Mouse (Mus musculus) gastrocnemius, postnatal 25 days (tissue): ENCODE data around the gene Fsd1. TPM values are rescaled to one million over a fixed set of nuclear protein-coding genes. Genes with fewer than 3 reads are reported as not detected.
"Not testable (repeated sequence)": the region's sequence is repeated elsewhere in the genome, so short reads cannot be mapped to it uniquely, and the experiment has no call there.

Source experiments
- DNase-seq: peaks from one replicate; pipeline ENCODE4 v3.0.0; 2022
- long read RNA-seq, 2 experiments: library from polyadenylated mRNA; stranded (forward); transcript quantifications; one replicate each; pipeline ENCODE4 v2.0.0; 2021
- total RNA-seq, 2 experiments: library from RNA; stranded (reverse); gene quantifications; 1 replicate in 1 of 2; 2 replicates in 1 of 2; pipeline ENCODE4 v1.2.3; 2021

The Fsd1 gene
- total RNA-seq: not detected
- long read RNA-seq, experiment 1: 0 reads
- long read RNA-seq, experiment 2: 0 reads

DNA sequence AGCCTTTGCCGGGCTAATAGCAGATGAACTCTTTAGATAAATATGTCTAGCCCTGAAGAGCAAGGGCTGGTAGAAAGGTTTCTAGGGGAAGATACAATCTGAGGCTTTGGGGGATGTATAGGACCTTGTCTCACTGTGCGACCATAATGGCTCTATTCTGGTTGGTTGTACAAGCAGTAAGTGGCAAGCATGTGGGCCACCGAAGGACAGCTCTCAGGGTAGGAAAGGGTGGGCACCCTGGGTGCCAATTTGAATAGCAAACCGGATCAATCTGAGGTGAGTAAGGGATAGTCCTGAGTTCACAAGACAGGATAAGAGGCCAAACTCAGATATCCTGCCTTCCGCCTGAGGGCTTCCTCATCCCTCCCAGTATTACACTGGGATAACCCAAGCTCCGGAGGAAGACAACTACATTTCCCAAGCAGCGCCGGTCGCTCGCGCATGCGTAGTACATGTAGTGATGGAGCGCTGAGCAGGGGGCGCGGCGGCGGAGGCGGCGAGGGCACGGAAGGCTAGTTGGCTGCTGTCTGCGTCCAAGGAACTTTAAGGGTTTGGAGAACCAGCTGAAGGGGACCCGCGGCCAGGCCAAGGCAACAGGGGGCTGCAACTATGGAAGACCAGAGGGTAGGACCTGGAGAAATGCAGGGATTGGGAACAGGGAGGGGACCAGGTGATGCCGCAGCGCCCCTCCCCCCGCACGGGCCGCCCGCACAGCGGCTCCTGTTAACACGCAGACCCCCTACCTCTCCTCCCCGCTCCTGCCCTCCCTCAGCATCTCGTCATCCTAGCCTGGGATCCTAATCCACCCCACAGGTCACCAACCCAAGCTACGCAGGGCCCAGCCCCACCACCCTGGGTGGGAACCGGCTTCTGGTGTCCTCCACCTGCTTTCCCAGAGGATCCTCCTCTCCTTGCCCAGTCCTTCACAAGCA lies at the start of gene Fsd1:
TSS of gene Fsd1 (plus strand) at position 480 of the 932 bp plus-strand sequence.
- no peak for DNase-seq

GRCm38 (mm10) chr17:55944387-55944865 lies 41.9 kb upstream of the Fsd1 start:
- DNase-seq: not testable (repeated sequence)

DNA sequence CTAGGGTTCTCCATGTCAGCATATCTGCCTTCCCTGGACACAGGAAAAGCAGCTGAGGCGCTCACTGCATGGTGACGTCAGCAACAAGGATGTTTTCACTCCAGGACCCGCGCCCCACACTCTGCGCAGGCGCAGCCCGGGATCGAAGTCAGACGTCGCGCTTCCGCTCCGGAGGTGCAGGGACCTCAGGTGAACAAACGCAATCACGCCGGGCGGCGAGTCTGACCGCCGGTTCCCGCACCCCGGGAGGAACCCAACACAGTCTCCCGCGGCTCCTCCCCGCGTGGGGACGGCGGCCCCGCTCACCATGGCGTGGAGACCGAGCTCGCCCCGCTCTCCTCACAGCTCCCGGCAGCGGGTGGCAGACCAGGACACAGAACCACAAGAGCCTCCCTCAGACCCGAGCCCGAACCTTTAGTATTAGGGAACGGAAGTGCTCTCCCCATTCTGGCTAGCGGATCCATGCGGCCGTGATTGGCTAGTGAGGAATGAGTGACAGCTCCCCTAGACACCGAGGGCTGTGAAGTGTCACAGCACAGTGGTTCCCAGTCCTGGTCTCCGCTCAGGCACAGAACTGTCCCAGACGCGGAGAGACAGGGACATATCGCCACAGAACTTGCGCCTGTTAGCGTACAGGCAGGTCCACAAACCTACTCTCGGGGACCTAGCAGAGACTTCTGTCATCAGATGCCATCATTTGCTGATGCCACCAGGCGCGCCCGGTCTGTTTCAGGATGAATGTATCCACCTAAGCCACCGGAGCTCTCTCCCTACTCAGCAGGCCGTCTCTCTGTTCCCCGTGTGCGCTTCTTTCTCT lies 41.2 kb upstream of the Fsd1 start:
- DNase-seq: peak; percentile 92

GRCm38 (mm10) chr17:55945696-55946095 lies 40.6 kb upstream of the Fsd1 start:
- no peak for DNase-seq

DNA sequence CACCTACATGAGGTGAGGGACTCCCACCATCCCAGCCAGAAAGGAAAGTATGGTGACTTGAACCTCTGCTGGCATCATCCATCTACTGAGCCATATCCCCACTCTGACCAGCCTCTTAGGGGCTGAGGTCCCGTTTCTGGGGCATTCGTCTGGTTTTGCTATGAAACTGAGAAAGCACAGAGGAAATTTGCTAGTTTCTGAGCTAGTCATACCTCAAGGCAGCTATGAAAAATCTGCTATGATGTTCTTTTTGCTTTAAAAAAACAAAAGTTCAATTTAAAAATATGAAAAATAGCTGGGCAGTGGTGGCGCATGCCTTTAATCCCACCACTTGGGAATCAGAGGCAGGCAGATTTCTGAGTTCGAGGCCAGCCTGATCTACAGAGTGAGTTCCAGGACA lies 37.7 kb upstream of the Fsd1 start:
- no peak for DNase-seq

GRCm38 (mm10) chr17:55949400-55949799 lies 36.9 kb upstream of the Fsd1 start, which contains the start of gene Zfp119b:
TSS of gene Zfp119b (minus strand) at chr17:55949500.
- no peak for DNase-seq

GRCm38 (mm10) chr17:55950601-55951000 lies 35.7 kb upstream of the Fsd1 start:
- DNase-seq: no peak

DNA sequence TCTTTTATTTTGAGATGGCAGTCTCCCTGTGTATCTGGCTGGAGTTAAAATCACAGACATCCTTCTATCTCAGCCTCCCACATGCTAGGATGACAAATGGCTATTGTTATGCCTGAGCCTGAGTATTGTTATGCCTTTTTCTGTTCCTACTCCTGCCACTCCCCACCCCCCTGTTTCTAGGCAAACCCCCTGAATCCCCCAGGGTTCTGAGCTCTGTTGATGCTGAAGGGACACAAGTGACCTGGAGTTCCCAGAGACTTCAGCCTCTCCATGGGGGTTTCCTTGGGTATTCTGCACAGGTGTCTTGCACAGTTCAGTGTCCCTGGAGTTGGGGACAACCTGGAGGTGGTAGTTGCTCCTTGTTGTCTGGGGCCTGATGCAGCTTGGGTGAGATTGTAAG lies 34.3 kb upstream of the Fsd1 start:
- DNase-seq: no peak

- no peak for DNase-seq
Observed at GRCm38 (mm10) chr17:55952447-55953027, 33.8 kb upstream of the Fsd1 start, which contains the start of gene Ebi3. TSS of gene Ebi3 (plus strand) at chr17:55952640.

- no peak for DNase-seq
Observed at GRCm38 (mm10) chr17:55953751-55954150, 32.6 kb upstream of the Fsd1 start.

DNA sequence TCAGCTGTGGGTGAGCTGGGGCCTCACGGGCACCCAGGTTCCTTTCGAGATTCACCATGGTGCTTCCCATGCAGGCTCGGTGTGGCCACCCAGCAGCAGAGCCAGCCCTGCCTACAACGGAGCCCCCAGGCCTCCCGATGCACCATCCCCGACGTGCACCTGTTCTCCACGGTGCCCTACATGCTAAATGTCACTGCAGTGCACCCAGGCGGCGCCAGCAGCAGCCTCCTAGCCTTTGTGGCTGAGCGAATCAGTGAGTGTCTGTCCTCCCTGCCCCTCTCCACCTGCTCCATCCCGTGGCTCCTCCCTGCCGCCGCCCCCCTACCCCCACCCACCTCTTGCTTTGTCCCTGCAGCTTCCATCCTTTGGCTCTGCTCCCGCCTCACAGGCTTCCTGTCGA lies 32.1 kb upstream of the Fsd1 start:
- no peak for DNase-seq

GRCm38 (mm10) chr17:55956129-55956528 lies 30.2 kb upstream of the Fsd1 start:
- DNase-seq: no peak

GRCm38 (mm10) chr17:55956591-55956990 lies 29.7 kb upstream of the Fsd1 start:
- no peak for DNase-seq

DNA sequence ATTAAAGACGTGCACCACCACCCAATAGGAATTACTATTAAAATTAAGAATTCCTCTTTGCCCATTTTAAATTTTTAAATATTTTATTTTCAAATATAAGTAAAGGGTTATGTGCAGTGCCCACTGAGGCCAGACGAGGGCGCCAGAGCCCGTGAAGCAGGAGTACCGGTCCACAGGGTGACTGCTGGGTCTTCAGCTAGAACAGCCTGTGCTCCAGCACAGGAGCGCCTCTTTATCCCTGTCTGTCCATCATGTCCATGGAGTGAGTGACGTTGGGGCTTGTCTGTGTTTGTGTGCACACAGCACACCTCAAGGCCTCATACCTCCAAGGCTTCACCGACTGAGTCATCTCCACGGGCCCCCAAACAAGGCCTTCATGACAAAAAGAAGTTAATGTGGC lies 29.1 kb upstream of the Fsd1 start:
- DNase-seq: no peak

DNA sequence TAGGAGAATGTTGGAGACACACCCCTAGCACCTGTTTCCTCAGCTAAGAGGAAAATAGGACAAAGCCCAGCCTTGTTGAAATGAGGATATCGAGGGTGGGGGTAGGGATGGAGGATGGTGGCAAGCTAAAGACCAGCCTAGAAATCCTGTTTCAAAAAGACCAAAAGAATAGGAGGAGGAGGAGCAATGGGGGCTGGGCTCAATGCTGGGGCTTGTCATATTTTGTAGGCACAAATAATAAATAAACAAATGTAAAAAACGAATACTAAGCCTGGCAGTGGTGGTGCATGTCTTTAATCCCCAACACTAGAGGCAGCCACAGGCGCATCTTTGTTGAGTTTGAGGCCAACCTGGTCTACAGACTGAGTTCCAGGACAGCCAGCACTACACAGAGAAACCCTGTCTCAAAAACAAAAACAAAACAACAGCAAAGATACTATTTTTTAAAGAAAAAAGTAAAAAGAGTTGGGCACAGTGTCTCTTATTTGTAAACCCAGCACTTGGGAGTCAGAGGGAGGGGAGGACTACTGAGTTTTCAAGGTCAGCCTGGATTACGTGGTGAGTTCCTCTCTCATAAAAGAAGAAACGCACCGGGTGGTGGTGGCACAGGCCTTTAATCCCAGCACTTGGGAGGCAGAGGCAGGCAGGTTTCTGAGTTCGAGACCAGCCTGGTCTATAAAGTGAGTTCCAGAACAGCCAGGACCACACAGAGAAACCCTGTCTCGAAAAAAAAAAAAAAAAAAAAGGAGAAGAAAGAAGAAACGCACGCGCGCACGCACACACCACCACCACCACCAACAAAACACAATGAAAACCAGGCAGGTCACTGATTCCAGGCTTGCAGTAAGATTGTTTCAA lies 28.4 kb upstream of the Fsd1 start:
- DNase-seq: no peak

GRCm38 (mm10) chr17:55958584-55958886 lies 27.8 kb upstream of the Fsd1 start:
- no peak for DNase-seq

DNA sequence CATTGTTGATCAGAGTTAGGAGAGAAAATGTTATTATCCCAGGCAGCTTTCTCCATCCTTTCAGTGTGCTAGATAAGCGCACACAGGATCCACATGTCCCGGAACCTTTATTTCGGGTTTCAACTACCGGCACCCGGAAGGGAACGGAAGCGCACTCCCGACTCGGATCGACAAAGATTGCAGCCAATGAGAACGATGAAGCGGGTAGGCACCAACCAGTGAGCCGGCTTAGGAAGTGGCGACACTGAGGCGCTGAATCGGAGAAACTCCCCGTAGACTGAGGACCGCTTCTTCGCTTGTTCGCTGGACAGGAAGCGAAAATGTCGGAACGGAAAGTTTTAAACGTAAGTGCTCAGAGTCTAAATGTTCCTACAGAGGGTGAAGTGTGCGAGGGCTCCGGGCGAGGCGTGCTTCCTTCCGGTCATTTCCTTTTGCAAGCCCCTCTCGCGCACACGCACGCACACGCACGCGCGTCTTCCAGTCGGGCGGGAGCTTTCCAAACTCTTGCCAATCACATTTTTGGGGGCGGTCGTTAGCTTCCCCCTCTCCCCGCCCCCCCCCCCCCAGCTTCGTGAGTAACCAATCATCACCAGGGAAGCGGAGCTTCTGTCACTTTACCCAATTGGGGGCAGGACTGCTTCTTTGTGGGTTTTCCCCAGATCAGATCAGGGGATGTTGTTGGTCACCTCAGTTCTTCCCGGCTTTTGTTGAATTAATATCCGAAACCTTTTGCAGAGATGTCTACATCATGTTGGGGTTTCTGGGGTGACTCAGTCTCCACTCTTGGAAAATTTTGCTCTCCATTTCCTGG lies 27.2 kb upstream of the Fsd1 start, which contains the start of gene Yju2:
TSS of gene Yju2 (plus strand) at position 182 of the 811 bp plus-strand sequence.
- DNase-seq: peak; percentile 92

DNA sequence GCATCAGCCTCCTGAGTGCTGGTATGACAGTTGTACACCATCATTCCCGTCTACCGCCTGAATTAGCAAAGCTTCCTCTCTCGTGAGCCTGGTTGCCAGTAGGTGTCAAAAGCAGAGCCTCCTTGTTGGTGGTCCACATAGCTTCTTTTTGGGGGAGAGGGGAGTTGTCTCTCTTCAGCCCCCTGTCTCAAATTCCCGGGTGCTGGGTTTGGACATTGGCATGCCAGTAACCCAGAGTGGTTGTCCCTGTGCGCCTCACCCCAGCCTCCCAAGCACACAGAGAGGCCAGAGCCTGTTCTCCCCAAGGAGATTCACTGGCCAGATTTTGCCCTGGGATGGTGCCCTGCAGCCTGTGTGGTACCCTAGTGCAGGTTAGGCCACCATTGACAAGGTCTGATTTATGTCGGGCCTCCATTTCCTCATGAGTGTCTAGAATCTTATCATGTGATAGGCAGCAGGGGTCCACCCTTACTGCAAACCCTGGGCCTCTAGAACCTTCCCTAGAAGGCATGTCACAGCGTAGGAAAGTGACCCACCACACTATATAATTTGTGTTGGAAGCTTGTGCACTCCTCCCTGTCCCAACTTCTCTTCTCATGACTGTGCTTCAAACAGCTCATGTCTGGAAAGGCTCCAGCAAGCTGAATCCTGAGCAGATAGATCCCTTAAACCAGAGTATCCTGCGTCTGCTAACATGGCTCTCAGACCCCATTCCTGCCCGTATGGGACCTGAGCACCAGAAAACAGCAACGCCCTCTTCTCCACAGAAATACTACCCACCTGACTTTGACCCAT lies 26.2 kb upstream of the Fsd1 start:
- no peak for DNase-seq

DNA sequence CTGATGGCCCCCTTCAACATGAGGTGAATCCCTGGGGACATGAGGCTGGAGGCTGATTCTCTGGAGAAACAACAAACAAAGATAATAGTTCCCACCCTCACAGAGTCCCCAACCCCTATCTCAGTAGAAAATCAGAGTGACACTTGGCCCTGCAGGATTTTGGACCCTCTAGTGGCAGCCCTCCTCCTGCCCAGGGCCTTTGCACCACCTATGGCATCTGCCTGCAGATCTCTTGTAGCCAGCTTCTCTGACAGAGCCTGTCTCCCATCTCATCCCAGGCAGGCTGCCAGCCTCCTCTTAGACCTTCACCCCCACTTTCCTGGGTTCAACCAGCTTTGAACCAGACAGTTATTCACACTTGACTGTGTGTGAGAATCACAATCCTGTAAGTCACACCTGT lies 25.5 kb upstream of the Fsd1 start:
- DNase-seq: no peak

- DNase-seq: no peak
Observed at GRCm38 (mm10) chr17:55961631-55962030, 24.7 kb upstream of the Fsd1 start.
